Mouse (Mus musculus) erythroblast, embryonic 14.5 days (primary cell): ENCODE results near the gene Scel. TPM values are rescaled to one million over a fixed set of nuclear protein-coding genes. Genes with fewer than 3 reads are reported as not detected.

Experiments used
- H3K27me3 ChIP-seq: 2 replicates; pipeline ENCODE4 v1.6.1; 2012; ENCODE audit warnings: inconsistent platforms; ENCODE audit not compliant: control insufficient read depth
- H3K36me3 ChIP-seq: 2 replicates; pipeline ENCODE4 v1.6.1; 2012; ENCODE audit warnings: mild to moderate bottlenecking, inconsistent platforms; ENCODE audit not compliant: control insufficient read depth
- H3K4me1 ChIP-seq: 2 replicates; pipeline ENCODE4 v1.6.1; 2012; ENCODE audit warnings: inconsistent platforms; ENCODE audit not compliant: control insufficient read depth
- H3K4me3 ChIP-seq: replicated peaks from 2 replicates; pipeline ENCODE3; 2012; ENCODE audit warnings: moderate library complexity, mild to moderate bottlenecking, inconsistent platforms
- H3K9me3 ChIP-seq: 2 replicates; pipeline ENCODE4 v1.6.1; 2012; ENCODE audit warnings: low read length, inconsistent platforms, mixed read lengths; ENCODE audit not compliant: control insufficient read depth
- GATA1 ChIP-seq: IDR thresholded peaks from 2 replicates; pipeline ENCODE4 v1.6.1; 2012; ENCODE audit warnings: low read length, inconsistent platforms, mixed read lengths
- TAL1 ChIP-seq: IDR thresholded peaks from 3 replicates; pipeline ENCODE4 v1.6.1; 2012; ENCODE audit warnings: low read length, inconsistent platforms, mixed read lengths
- polyA plus RNA-seq: library from polyadenylated mRNA; stranded (reverse); fragments of >175 nt; gene quantifications from 2 replicates; pipeline ENCODE4 v1.2.3, GENCODE M21; 2012

Scel gene
- polyA plus RNA-seq, 1 experiment, result not detected

DNA sequence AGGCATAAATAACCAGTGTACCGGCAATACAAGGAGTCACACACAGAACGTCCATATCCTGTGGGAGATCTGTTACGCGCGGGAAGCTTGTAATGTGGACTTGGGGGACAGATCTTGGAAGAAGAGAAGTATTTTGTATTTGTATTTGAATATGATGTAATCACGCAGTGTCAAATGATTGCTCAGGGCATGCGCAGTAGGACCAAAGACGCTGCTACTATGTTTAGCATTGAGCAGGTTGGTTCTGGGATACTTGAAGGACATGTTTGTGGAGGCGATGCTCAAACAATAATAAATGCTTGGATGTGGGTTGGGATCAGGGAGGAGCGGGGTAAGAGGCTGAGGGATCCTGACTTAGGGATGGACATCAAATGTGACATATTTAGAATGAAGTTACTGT, 37.8 kb downstream of the Scel start:
- H3K27me3 ChIP-seq, result no peaks in the 10 kb centered on the region
- no peaks in the 10 kb centered on the region for H3K4me1 ChIP-seq
- H3K36me3 ChIP-seq, result no peaks in the 10 kb centered on the region
- no peak for TF ChIP-seq GATA1
- TF ChIP-seq TAL1, result no peak
- H3K4me3 ChIP-seq, result no peak overlapping the region
- no peaks in the 10 kb centered on the region for H3K9me3 ChIP-seq

DNA sequence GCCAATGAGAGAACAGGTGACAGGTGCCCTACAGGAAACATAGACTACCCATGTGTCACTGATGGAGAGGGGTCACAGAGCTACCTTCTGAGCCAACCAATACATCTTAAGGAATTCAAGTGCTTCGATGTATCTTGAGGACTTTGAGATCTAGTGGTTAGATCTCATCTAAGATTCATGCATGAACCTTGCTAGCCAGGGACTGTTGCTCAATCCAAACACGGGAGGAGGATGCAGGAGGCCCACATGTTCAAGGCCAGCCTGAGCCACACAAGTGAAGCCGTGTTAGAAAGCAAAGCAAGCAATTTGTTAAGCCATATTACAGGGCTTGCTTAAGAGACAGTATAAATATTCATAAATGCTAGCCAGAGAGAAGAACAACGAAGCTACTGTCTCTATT, 38.8 kb downstream of the Scel start:
- Histone ChIP-seq H3K4me1 (no peaks in the 10 kb centered on the region), H3K4me3 (no peak overlapping the region), H3K36me3 (no peaks in the 10 kb centered on the region), H3K27me3 (no peaks in the 10 kb centered on the region), H3K9me3 (no peaks in the 10 kb centered on the region)
- TF ChIP-seq TAL1 (no peak), GATA1 (no peak)

DNA sequence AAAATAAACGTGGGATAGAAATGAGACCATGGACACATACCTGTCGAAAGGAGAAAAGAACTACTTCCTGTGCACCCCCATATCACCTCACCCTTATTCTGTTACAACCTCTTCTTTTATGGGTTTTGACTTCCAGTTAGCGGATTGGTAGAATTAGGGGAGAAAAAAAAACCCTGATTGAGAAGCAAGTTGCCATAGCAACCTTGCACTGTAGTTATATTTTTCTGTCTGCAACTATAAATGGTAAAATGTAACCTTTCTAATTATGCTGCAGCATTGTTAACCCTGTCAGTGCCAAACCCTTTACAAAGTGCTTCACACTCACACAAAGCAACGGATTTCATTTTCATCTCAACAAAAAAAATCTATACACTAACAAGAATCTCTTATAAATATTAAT, 39.2 kb downstream of the Scel start:
- no peaks in the 10 kb centered on the region for H3K4me1 ChIP-seq
- no peak overlapping the region for H3K4me3 ChIP-seq
- H3K27me3 ChIP-seq, result no peaks in the 10 kb centered on the region
- no peaks in the 10 kb centered on the region for H3K9me3 ChIP-seq
- no peaks in the 10 kb centered on the region for H3K36me3 ChIP-seq
- no peak for TF ChIP-seq GATA1

DNA sequence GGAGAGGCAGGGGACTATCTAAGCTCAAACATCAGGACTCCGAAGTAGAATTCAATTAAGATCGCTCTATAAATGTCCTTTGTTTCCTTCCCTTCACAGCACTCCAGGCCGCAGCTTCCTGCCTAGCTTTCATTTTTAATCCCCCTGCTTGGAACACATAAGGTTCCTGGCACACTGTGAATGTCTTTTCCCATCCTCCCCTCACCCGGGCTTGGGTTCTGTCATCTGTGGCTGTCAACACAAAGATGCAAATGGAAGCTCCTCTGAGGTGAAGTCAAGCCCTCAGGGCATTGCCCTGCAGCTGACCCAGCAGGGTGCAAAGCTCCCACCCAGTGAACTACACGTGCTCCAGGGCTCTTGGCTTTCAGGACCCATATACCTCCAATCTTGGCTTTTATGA, 43.5 kb downstream of the Scel start:
- no peaks in the 10 kb centered on the region for H3K27me3 ChIP-seq
- no peaks in the 10 kb centered on the region for H3K4me1 ChIP-seq
- H3K4me3 ChIP-seq, result no peak overlapping the region
- H3K9me3 ChIP-seq, result no peaks in the 10 kb centered on the region
- TF ChIP-seq TAL1 (no peak), GATA1 (no peak)
- no peaks in the 10 kb centered on the region for H3K36me3 ChIP-seq

DNA sequence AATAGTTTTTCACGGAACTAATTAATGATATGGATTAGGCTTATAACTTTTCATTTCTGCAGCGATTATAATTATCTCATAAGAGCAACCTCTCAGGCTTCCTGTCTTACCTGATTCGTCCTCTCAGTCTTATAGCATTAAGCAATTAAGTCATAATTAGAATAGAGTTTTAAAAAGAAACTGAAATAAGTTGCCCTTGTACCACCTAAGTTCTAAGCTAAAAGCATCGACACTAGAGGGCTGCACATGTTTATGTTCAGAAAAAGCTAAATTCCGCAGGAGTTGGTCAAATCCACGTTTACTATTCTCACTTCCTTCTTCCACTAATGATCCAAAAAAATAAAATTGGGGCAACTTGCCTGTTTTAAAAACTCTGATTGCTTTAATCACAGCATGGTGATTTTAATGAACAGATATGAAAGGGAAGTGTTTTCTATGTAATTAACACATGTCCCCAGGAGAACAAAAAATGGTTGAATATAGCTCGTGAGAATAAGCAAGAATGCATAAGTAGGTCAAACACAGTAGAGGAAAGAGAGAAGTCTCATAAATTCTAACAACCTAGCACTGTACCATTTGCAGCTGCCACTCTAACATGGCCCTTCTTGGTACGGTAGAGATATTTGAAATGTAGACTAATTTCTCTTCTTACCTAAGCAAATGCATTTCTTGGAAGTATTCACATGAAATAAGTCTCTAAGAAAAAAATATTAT, 48.4 kb downstream of the Scel start:
- no peaks in the 10 kb centered on the region for H3K4me1 ChIP-seq
- H3K36me3 ChIP-seq, result no peaks in the 10 kb centered on the region
- H3K9me3 ChIP-seq, result no peaks in the 10 kb centered on the region
- H3K27me3 ChIP-seq, result no peaks in the 10 kb centered on the region
- TF ChIP-seq TAL1, result no peak
- no peak for TF ChIP-seq GATA1
- no peak overlapping the region for H3K4me3 ChIP-seq

DNA sequence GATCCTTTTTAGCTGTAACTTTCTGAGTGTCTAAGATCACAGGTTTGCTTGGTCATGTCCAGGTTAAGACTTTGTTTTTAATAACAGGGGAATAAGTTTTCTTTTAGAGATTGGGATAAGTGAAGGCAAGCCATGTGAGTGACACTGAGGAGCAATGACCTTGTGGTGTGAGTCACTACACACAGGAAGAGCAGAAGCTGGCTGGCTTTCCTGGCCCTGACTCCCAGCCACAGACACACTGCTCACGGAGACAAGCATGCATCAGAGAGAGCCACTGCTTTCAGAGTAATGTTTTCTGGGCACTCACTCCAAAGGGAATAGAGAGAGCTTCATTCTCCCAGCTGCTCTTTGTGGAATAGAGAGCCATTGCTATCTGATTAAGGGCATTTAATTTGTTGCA, 54.8 kb downstream of the Scel start:
- TF ChIP-seq TAL1 (no peak), GATA1 (no peak)
- Histone ChIP-seq H3K36me3 (no peaks in the 10 kb centered on the region), H3K4me3 (no peak overlapping the region), H3K4me1 (no peaks in the 10 kb centered on the region), H3K27me3 (no peaks in the 10 kb centered on the region), H3K9me3 (no peaks in the 10 kb centered on the region)

DNA sequence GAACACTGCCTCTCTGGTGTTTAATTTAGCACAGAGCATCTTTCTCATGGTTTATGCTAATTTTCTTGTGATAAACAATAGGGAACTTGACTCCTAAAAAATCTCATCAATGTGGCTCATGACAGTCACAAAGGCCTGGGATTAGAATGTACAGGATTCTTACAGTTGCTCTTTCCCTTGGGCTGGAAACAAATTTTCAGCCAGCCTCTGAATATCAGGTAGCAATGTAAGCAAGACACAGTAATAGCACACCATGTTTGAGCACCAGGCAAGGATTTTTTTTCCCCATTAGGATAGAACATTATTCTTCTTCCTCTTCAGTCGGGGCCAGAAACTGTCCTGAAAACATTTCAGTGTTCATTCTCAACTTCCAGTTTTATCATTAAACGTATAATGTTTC, 55.3 kb downstream of the Scel start:
- H3K9me3 ChIP-seq, result no peaks in the 10 kb centered on the region
- no peak for TF ChIP-seq TAL1
- TF ChIP-seq GATA1, result no peak
- no peaks in the 10 kb centered on the region for H3K4me1 ChIP-seq
- no peaks in the 10 kb centered on the region for H3K36me3 ChIP-seq
- no peaks in the 10 kb centered on the region for H3K27me3 ChIP-seq
- no peak overlapping the region for H3K4me3 ChIP-seq

DNA sequence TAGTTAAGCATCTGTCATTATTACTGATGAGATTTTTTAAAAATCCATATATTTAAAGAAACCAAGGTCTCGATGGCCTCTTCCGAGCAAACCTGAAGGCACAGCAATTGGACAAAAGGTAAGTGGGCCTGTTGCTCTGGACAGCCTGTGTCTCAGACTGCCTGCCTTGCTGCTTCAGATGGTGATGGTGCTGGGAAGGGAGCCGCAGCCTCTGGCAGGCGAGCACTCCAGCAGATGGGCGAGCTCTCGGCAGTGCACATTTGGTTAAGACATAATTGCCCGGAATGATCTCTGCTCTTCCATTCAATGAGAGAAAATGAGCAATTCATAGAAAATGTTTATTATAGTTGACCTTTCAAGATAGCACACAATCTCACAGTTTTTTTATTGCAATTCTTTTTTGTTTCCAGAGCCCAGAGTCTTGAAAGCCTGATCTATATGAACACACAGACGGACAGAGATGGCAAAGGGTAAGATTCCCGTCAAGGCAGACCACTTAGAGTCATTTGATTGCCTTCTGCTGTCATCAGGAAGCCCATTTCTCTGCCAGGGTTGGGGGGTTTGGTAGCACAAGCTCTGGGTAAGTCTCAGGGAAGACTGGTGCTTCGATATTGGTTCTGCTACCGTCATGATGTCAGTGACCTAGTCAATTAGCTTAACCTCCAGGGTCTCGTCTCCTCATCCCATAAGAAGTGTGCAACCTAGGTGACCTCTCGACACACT, 58.6 kb downstream of the Scel start:
- no peak for TF ChIP-seq GATA1
- TF ChIP-seq TAL1, result no peak
- Histone ChIP-seq H3K4me1 (no peaks in the 10 kb centered on the region), H3K27me3 (no peaks in the 10 kb centered on the region), H3K9me3 (no peaks in the 10 kb centered on the region), H3K4me3 (no peak overlapping the region), H3K36me3 (no peaks in the 10 kb centered on the region)

DNA sequence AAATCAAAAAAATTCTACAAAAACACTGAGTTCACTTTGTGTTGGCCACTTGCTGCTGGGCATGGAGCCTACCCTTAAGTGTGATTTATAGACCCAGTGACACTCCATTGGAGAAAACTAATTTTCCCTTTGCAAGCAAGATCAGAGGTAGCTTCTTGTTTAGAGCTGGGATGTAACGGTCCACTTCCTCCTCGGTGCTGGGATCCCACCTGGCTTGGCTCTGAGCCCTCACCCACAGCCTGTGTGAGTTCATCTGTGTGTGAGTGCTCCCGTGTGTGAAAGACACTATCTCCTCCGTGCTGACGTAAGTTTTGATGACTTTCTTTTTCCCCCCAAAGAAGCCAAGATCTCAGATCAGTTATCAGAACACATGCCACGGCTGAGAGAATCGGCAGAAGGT, 62.7 kb downstream of the Scel start:
- Histone ChIP-seq H3K27me3 (no peaks in the 10 kb centered on the region), H3K36me3 (no peaks in the 10 kb centered on the region), H3K4me1 (no peaks in the 10 kb centered on the region), H3K4me3 (no peak overlapping the region), H3K9me3 (no peaks in the 10 kb centered on the region)
- TF ChIP-seq TAL1 (no peak), GATA1 (no peak)
